Mouse (Mus musculus) thymus, adult 18-20 months (tissue): ENCODE results near the gene Tiam1.

ENCODE experiments used
- DNase-seq, 2 experiments: peaks; one replicate each; pipeline ENCODE4 v3.0.0; 2022; ENCODE audit warnings: mixed read lengths in 2 of 2

The Tiam1 gene

GRCm38 (mm10) chr16:89872011-89872942 lies 271.3 kb downstream of the Tiam1 start:
- no peak for DNase-seq

DNA sequence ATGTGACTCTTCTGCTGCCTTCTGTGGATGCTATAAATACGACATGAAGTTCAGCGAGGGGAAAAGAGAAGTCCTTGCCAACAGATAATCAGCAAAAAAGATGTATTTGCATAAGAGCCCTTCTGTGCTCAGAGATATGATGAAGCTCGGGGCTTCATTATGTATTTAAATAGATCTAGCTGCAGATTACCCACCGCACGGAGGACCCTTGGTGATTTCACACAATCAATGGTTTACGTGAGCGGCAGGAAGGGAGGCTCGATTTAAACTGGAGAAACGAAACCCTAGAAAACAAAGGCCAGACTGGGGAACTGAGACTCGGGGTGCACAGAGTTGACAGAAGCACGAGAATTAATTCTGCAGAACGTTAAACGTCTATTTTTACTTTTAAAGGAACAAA lies 272.2 kb downstream of the Tiam1 start:
- DNase-seq: no peak

GRCm38 (mm10) chr16:89870059-89870458 lies 273.5 kb downstream of the Tiam1 start:
- no peak for DNase-seq

GRCm38 (mm10) chr16:89868502-89868901 lies 275.1 kb downstream of the Tiam1 start:
- DNase-seq: no peak

DNA sequence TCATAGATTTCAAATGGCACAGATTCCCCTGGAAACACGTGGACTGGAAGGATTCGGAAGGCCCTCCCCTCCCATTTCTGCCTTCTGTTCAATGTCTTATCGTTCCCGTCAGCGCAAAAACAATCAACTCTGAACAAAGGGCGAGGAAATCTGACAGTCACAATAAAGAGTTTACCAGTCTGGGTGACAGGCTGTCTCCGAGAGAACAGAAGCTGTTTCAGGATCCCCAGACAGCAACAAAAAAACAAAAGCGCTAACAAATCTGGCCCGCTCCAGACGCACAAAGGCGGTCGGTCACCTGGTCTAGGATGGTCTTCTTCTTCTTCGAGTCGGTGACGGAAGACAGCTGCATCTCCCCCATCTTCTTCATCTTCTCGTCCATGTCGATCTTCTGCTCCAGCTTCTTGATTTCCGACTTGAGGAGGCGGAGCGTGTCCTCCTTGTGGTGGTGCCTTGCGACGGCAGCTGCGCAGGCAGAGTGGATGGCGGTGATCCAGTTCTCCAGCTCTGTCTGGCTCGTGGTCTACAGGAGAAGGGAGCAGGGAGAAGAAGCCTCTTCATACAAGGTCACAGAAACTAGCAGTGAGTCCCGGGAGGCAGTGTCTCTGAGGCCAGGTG lies 276.2 kb downstream of the Tiam1 start:
- no peak for DNase-seq

DNA sequence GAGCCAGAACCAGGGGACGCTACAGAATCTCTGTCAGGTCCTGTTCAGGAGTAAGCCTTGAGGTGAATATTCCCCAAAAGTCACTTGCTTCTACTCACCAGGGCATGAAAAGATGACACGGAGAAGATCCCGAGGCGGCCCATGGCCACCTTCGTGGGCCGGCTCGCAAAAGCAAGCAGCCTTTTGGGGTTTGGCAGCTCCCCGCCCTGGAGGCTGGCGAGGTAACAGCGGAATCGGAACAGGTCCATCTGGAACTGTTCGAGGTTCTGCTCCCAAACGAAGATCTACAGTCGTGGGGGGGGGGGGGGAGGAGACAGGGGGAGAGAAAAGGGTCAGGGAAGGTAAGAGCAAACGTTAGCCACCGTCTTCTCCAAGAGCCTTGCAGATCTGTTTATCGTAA lies 278.4 kb downstream of the Tiam1 start:
- no peak for DNase-seq

DNA sequence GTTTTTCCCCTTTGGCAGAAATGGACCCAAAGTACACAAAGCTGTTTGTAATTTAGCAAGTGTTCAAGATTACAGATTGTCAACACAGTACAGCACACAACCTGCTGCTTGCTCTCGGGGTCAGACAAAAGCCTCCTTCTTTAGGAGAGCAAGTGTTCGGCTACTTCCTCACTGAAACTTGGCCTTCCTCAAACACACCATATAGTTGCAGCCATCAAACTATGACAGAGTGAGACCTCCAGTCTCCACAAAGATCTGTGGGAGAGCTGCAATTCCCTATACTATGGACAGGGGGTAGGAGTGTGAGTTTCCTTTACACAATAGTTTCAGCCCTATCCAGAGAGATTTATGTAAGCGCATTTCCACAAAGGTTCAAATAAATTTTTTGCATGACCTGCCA lies 278.9 kb downstream of the Tiam1 start:
- DNase-seq: no peak

- DNase-seq: no peak
Observed at GRCm38 (mm10) chr16:89863264-89863663, 280.3 kb downstream of the Tiam1 start.

- no peak for DNase-seq
Observed at GRCm38 (mm10) chr16:89861531-89861930, 282.0 kb downstream of the Tiam1 start.

DNA sequence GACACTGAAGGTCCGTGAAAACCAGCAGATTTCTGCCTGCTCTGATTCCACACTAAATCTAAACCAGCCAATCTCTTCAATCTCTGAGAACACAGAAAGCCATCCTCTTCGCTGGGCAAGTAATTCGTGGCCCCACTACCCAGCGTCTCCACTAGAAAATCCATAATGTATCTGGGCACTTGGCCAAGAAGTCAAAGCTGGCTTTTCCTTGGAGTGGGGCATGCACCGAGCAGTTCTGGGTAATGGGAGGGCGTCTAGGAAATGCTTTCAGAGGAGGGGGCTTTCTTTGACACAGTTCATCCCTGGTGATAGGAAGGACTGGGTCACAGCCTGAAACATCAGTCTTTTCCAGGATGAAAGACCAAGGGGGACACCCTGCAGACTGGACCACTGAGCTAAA lies 282.9 kb downstream of the Tiam1 start:
- DNase-seq: no peak

DNA sequence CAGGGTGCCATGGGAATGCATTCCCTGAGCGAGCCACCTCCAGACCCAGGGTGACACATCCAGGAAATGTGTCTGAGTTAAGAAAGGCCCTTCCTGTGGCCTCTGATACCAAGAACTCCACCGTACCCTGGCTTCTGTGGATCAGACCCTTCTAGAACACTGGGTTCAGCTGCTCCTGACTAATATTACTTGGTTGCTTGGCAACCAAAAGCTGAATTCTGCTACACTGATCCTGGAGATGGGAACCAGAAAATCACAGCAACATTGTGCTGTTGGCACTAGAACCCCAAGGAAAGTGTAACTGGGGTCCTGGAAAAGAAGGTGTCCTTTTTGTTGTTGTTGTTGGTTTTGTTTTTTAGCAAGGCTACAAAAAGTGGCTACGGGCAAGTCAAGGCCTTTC lies 285.9 kb downstream of the Tiam1 start:
- no peak for DNase-seq

- DNase-seq: no peak
Observed at GRCm38 (mm10) chr16:89854731-89855130, 288.8 kb downstream of the Tiam1 start.

DNA sequence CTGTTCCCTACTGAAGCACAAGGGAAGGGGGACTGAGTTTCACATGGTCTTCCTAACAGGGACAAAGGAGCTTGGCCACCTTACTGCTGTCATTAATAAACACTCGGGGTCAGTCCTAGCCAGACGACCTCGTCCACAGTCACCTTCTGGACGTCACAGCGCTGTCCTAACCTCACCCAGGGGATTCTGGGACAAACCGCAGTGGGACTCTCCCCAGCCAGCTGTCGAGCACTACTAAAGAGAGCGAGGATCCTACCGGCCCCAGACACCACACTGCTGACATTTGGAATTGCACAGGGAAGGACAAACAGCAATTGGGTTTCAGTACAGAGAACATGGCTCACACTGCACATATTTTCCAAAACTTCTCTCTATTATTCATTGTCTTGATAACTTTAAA lies 292.2 kb downstream of the Tiam1 start:
- DNase-seq: no peak

GRCm38 (mm10) chr16:89848651-89849597 lies 294.6 kb downstream of the Tiam1 start:
- DNase-seq: no peak

GRCm38 (mm10) chr16:89848179-89848578 lies 295.4 kb downstream of the Tiam1 start:
- no peak for DNase-seq

DNA sequence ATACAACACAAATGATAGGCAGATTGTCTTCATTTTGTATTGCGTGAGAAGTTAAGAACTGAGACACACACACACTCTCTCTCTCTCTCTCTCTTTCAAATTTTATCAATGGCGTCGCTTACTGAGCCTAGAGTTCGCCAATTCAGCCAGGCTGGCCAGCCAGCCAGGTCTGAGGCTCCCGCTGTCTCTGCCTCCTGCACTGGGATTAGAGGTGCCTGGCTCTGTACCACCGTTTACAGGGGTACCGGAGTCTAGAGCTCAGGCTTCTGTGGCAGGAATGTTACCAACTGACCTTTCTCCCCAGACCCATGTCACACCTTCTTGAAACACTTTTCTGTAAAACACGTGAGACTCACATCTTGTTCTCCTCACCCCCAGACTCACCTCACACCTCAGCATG lies 298.1 kb downstream of the Tiam1 start:
- DNase-seq: no peak

GRCm38 (mm10) chr16:89844580-89844979 lies 299.0 kb downstream of the Tiam1 start:
- DNase-seq: no peak

DNA sequence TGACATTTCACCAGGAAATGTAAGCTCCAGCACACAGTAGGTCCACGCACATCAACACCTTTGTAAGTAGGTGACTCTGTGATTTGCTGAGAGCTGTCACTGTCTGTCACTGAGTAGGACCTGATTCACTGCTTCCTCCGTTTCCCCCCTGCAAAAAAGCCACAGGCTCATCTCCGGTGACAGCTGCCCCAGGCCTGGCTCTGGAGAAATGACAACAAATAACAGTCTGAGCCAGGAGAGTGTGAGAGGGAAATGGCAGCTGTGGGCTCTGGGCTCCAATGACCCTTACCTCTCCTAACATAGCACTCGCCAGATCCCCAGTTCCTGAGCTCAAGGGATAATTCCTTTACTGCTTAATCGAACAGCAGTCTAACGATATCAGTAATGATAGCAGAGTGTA lies 301.7 kb downstream of the Tiam1 start:
- DNase-seq: no peak

GRCm38 (mm10) chr16:89840361-89840760 lies 303.2 kb downstream of the Tiam1 start:
- no peak for DNase-seq

DNA sequence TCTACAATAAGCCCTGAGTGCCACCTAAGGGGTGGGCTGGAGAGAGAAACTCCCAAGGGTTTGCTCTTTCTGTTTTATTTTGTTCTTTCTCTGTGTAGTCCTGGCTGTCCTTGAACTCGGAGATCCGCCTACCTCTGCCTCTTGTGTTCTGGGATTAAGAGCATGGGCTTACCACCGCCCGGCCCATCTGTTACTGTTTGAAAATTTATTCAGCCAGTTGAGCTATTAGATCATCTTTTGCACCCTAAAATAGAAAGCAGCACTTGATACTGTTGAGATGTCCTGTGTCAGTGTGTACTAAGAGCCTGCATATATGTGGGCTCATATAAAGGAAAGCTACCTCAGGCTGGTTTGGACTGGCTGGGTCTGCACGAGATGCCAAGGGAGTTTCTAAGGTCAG lies 303.7 kb downstream of the Tiam1 start:
- DNase-seq: no peak

DNA sequence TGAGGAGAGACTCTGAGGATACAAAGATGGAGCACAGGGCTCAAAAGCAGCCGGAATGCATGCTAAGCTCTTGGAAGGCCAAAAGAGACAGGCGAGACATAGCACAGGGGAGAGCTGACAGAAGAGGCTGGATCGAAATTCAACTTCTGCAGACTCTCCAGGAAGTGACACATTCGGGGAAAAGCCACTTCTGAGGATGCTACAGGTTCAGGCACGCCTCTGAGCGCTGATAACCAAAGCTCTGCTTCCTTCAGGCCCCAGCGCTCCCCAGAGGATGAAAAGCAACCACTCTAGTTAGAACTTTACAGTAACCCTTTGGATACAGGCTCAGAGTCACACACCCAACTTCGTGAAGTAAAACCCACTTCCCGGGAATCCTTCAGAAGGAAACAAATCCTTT lies 306.5 kb downstream of the Tiam1 start:
- no peak for DNase-seq

DNA sequence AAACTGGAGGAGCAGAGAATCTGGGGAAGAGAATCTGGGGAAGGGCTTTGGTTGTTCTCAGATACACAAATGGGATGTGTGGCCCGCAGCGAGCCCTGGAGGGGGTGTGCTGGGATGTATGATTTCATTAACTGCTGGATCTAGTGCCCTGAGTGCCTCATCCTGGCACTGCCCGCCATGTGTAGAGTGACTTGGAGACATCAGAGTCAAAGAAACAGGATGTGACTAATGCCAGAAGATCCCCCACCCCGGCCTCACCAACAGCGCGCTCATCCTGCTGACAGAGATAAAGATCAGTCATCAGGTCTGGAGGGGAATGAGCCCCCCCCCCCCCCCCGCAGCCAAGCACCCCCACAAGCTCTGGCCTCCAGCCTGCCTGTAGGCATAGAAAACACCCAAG lies 308.0 kb downstream of the Tiam1 start:
- DNase-seq: no peak

- DNase-seq: no peak
Observed at GRCm38 (mm10) chr16:89833011-89833410, 310.6 kb downstream of the Tiam1 start.
